Mouse (Mus musculus) heart, adult 2 months (tissue): ENCODE data around the gene Slc35c2.

Experiments
- CTCF ChIP-seq: fragments of 200-600 bp; IDR thresholded peaks from 2 replicates; pipeline ENCODE4 v1.8.1; 2022; ENCODE audit warnings: antibody characterized with exemption, mild to moderate bottlenecking, moderate library complexity
- EP300 ChIP-seq: fragments of 200-500 bp; IDR thresholded peaks from 2 replicates; pipeline ENCODE4 v1.6.1; 2011; ENCODE audit warnings: low read depth, low read length, control low read depth; ENCODE audit not compliant: insufficient read depth
- POLR2A ChIP-seq: fragments of 200-500 bp; IDR thresholded peaks from 2 replicates; pipeline ENCODE4 v1.6.1; 2011; ENCODE audit warnings: mild to moderate bottlenecking, low read depth, low read length, control low read depth; ENCODE audit not compliant: insufficient read depth

DNA sequence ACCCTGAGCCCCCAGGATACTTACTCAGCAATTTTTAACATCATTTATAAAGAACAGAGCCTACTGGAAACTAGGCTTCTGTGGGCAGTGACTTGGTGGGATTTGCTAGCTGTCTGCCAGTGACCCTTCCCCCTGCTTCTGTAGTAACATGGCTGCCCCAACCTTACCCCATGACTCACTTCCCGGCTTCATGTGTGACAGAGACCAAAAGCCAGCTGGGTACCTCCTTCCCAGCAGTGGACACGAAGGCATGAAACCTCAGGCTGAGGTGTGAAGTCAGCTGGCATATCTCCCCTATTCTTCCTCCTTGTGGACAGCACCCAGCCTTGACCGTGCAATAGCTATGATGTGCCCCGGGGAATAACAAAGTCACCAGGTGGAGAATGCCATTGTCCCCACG is 41.1 kb upstream of the Slc35c2 start:
- TF ChIP-seq POLR2A (no peak), CTCF (no peak), EP300 (no peak)
